Mouse (Mus musculus) natural killer cell, adult 2 months (primary cell): Measurements from ENCODE around the gene Fam196a.

ENCODE experiments used
- DNase-seq, 2 experiments: peaks; one replicate each; pipeline ENCODE4 v3.0.0; 2022; ENCODE audit warnings: low spot score in 2 of 2

The Fam196a gene

DNA sequence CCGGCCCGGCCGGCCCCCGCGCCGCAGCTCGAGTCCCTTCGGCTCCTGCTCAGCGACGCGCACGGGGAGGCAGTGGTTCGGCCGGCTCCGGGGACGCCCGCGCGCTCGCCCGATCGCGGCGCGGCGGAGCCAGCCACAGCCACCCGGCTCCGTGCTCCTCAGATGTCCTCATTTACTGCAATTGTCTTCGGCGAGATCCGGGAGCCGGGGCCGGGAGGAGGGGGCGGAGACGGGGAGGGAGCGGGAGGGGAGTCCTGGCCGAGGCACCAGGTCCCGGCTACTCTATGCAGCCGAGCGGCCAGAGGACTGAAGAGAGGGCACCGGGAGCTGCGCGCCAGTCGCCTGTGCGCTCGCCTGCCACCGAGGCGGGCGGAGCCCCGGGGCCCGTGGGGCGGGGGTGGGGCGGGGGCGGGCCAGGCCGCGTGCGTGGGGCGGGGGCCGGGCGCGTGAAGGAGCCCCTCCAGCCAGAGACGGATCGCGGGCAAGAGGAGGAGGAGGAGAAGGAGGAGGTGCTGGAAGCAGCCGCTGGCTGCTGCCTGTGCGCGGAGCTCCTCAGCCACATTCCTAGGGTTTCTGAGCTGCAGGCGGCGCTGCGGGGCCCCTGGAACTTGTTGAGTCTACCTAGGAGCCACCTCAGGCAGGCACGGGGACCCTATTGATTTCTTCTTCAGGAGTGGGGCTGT lies at the start of gene Fam196a:
Fam196a (minus strand) TSS at position 504 of the 683 bp plus-strand sequence.
- no peak for DNase-seq

DNA sequence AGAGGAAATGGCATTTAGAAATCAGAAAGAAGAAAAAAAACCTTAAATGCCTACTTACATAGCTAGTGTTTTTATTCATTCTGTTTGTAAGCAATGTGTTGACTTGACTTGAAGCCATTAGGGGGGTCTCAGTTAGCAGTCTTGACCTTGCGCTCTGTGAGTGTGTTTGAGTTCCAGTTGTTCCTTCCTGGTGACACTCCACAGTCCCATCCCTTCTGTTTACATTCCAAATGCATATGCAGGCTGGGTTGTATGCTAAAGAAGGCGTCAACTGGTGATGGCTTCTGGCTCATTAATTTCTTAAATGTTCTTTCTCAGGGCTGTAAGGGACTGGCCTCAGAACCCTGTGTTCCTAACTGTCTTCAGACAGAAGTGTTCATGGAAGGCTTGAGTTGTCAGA lies 23.4 kb upstream of the Fam196a start:
- DNase-seq: no peak

DNA sequence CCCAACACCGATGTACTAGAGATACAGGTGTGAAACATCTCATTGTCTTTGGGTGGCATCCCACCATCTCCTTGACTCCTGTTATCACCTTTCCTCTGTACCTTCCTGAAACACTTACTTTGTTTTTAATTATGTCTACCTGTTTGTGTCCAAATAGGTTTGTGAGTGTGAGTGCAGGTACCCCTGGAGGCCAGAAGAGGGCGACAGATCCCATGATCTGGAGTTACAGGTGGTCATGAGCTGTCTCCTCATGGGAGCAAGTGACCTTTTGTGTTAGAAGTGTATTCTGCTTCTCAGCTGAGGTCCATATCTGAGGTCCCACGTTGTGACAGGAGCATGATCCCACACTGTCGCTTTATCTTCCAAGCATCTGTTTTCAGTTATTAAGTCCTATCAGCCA lies 22.6 kb upstream of the Fam196a start:
- no peak for DNase-seq

DNA sequence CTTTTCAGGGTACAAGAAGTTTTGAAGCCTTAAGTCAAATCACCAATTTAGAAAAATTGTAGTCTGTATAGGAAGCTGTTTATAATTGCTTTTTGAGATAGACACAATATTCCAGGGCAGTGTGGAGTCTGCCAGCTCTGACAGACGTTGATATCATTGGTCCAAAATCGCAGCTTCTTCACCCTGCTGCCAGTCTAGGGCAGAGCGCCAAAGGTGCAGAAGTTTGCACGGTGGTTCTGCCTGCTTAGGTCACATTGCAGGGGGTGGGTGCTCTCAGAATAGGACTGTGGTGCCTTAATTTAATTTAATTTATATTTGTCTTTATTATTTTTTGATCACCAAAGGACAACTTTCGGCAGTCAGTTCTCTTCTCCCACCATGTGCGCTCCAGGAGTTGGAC lies 20.9 kb upstream of the Fam196a start:
- no peak for DNase-seq

DNA sequence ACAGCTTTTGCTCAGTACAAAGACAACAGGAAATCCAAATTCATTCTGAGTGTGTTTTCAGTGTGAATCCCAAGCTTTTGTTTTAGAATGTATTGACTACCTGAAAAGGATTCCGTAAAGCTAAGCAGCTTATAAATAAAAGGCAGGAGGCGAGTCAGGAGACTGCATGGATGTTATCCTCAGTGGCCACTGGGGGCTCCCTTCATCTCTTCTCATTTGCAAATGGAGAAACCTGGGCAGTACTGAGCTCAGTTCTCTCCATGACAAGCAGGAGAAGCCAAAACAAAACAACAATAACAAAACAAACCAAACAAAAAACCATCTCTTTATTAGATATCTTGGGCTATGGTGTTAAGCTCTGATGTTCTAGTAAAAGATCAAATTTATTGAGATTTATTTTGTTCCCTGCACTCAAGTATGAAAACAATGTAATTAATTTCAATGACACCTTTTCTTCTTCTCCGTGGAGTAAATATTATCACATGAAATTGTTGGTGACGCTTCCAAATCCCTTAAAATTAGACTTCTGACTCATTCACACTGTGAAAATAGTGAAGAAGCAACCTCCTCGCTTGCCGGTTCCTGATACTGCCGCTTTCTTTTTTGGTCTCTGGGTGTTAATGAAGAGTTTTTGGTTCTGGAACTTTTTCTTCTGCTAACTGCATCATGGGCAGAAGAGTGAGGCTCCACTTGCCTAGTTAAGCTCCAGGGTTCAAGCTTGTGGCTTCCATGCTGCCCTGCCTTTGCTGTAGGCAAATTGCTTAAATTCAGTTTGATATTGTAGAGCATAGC lies 7.9 kb upstream of the Fam196a start:
- DNase-seq: no peak

DNA sequence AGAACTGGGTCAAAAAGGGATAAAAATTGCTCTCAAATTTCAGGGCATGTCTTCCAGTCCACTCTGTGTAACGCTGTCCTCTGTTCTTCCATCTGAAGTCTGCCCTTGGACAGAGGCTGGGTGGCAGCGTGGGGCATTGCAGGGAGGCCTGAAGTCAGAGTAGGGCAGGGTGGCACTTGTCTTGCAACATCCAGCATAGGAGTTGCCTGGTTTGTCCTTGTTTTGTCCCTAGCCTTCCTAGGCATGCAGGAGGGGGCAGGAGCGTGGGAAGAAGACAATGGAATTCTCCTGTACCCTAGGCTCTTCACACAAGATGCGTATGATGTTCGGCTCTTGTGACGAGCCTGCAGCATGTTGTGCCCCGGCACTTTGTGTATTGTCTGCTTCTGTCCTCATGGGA lies 5.5 kb upstream of the Fam196a start:
- no peak for DNase-seq

DNA sequence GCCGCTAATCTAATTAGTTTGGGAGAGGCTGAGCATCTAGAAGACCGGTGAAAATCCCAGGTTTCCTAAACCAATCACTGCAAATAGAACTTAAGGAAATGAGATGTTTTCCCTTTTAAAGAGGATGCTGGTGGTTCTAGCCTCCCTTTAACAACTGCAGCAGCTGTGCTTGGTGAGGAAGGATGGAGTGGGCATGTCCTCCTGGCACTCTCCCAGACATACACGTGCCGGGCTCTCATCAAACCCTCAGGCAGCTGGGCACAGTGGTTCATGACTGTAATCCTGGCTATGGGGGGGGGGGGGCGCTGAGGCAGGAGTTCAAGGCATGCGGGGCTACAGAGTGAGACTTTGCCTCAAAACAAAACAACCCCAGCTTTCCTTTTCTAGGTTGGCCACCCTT lies 4.8 kb upstream of the Fam196a start:
- DNase-seq: no peak

DNA sequence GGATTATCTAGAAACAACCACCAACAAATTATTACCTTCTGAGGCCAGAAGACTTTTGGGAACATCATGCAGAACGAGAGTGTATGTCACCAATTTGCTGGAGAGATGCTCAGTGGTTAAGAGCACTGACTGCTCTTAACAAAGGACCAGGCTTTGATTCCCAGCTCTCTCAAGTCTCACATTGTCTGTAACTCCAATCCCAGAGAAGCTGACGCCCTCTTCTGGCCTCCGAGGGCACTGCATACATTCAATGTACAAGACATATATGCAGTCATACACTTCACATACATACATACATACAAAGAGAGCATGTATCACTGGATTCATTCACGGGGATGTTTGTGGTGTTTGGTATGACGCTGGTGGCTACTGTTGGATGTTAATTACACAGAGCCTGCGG lies 3.7 kb upstream of the Fam196a start:
- DNase-seq: no peak

DNA sequence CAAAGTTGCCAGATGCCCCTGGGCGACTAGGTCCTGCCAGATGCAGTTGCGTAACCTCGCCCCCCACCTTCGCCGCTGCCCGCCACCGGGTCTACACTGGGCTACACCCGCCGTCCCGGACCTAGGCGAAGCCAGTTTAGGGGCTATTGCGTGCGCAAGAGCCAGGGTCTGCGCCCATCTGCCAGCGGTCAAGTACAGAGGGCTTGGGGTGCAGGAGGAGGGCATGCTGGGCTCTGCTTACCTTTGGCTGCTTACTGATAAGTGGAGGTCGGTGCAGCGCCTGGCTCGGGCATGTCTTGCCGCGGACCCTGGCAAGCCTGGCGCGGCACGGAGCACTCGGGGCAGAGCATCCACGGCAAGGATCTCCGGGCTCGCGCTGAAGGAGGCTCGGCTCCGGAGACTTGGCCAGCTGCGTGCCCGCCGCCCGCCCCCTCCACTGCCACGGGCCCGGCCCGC lies 731 bp downstream of the Fam196a start:
- DNase-seq: no peak

DNA sequence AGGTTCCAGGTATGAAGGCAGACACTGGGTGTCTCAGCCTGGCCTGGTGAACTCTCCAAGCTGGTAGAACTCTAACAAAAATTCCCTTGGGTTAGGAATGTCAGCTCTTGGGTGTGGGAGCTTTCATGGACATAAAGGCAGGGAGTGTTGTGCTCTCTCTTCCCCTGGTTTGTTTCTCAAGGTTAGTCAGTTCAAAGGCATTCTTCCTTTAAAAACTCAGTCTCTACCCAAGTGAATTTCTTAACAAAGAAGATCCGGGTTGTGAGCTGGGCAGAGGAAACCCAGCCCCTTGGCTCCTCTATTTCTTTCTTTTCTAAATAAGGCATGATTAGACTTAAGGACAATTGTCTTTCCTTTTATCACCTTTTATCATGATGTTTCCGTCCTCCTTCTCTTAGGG lies 6.3 kb downstream of the Fam196a start:
- DNase-seq: no peak

DNA sequence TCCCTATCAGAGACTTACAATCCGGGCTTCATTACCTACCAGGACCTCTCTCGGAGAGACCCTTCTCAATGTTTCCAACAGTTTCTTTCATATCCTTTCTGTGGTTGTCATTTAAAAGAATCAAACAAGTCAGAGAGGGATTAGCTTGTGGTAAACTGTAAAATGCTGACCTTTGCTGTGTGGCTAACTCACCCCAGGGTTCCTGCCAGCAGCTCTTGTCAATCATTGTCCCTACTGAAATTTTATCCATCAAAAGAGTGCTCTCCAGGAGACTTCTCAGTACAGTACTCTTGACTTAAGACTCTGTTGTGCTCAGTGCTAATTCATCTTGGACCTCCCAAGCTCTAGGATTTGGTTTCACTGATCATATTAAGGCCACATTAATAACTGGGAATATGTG lies 36.2 kb downstream of the Fam196a start:
- no peak for DNase-seq

DNA sequence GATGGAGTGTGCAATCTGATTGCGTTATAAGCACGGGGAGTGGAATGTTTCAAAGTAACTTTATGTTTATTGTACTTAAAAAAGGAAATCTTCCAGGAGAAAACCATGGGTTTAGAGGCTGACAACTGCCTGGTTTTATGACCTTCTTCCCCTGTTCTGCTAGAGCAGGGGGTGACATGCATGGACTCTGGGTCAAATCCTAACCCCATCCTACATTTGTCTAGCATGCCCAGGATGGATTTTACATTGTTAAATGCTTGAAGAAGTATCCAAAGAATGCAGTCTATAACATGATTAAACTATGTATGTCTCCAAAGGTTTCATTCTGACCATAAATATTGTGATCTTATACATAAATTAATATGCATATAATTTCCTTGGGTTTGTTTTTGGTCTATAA lies 38.8 kb downstream of the Fam196a start:
- DNase-seq: no peak

DNA sequence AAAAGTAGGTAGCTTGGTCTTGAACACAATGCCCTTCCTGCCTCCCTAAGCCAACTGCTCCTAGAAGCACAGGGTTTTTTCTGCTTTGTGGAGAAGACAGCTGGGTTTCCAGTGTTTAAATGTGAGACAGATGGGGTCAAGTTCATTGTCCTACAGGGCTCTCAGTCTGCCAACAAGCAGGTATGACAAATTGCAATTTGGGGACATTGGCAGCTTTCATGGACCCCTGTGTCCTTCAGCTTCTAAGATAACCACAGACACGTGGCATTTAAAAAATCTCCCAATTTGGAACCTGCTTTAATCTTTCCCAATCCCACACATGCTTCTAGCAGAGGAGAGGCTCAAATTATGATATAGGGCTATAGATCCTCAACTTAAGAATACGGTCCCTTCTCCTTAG lies 43.6 kb downstream of the Fam196a start:
- no peak for DNase-seq

DNA sequence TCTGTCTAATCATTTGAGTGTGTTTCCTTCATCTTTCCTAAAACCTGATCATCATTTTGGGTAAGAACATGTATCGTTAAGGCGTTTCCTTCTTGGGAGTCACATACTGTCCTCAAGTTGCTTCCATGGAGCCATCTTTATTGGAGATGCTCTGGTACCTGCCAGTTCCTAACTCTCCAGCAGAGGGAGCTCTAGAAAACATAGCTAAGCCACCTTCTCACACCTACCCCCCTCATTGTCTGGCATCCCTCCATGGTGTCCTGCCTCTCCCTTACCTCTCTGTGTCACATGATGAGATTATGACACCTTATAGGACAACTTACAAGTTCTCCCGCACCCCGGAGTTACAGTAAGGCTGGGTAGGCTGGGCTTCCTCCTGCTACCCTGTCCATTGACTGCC lies 45.3 kb downstream of the Fam196a start:
- DNase-seq: no peak

DNA sequence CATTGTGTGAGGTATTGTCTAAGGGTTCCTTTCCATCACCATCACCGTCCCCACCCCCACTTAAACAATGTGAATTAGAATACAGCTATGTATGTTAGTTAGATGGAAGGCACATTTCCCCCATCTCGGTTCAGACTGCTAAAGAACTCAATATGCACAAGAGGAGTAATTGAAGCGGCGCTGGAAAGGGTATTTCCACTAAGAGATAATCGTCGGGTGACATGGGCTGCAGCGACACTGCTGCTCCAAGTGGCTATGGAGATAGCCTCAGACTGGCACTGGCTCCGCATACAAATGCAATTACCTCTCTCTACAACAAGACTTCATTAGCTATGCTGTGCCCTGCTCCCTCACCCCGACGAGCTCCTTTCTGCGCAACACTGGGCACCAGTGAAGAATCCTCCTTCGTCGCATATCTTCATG lies 45.8 kb downstream of the Fam196a start:
- no peak for DNase-seq

DNA sequence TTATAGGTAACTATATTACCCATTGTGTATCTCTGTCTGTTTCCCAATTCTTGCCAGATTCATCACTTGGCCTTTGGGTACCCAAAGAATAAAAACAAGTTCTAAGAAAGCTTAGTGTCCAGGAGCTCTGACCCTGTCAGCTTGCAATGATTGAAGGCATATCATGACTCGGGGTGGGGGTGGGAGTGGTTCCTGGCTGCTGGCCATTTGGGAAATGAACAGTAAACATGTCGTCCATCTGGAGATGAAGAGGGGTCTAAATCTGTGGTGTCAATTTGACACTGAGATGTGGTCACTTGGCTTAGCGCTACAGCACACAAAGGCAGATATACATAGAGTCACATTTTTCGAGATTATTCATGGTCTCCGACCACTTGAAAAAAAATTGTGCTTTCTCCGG lies 54.7 kb downstream of the Fam196a start:
- DNase-seq: no peak

DNA sequence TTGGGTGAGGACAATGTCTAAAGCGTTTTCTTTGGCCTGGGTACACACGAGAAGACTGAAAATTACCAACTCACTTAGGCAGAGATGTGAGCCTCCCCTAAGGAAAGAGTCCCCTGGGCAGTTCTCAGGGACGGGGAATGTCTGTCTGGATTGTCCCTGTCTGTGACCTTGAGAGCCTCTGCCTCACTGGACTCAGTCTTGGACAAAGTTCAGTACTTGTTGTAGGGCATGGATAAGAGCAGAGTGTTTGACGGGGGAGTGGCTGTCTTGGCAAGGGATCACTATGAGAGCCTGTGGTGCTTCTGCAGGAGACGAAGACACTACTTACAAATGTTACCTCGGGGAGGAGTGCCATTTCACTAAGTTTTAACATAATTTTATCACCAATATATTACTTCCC lies 57.8 kb downstream of the Fam196a start:
- no peak for DNase-seq

DNA sequence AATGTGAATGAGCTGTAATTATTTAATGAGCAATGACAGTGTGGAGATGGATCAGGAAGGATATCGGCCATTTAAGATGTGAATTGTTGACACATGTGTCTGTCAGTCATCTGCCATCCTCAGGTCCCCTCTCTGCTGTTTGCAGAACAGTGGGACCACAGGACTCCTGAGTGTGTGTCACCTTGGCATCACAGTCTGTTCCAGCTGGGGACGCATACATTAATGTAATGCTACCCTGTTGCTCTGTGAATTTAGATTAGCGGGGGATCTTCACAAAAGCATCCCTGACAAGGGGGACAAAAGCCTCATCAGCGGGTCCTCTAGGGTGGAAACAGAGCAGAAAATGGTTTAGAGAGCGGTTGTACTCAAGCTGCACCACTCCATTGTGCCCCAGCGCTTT lies 59.2 kb downstream of the Fam196a start:
- DNase-seq: no peak

DNA sequence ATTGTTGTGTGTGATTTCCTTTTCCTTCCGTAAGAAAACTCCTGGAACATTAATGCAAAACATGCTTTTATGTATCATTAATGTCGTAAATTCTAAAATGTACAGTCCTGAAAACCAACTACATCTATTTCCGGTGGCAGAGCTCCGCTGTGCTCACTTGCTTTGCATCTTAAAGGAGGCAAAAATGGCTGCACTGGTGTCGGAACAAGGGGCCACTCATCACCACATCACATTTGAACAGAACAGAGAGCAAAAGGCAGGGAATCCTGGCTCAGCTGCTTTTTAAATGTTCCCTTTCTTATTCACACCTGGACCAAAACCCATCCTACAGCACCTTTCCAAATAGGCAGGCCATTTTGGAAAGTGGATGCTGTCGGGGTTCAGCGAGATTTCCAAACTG lies 65.2 kb downstream of the Fam196a start:
- DNase-seq: no peak

DNA sequence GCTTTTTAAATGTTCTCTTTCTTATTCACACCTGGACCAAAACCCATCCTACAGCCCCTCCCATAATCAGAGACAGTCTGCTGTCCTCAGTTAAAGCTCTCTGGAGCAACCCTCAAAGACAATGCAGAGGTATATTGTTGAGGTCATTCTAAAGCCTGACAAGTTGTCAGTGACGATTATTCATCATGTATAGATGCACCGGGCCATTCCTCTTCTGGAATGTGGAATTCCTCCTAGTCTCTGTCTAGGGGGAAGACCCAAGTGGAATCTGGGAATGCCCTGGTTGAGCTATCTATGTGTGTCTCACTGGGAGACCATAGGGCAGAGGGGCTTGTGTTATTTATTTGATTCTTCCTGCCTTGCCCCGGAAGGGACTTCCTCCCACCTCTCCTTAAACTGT lies 65.7 kb downstream of the Fam196a start:
- DNase-seq: no peak

DNA sequence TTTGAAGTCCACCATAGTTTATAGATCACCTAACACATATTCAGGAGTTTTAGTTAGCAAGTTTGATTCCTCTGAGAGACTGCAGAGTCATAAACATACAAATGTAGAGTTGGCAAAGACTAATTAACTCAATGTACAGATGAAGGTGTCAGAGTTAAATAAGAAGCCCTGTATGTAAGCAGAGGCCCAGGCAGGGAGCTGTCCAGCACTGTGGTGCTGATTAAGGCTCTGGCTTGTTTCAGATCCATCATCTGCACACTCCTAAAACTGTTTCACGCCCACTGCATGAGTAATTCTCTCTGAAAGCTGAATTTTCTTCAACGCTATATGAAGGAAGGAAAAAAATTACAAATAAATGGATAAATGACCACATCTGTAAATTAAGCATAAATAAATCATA lies 74.1 kb downstream of the Fam196a start:
- no peak for DNase-seq

DNA sequence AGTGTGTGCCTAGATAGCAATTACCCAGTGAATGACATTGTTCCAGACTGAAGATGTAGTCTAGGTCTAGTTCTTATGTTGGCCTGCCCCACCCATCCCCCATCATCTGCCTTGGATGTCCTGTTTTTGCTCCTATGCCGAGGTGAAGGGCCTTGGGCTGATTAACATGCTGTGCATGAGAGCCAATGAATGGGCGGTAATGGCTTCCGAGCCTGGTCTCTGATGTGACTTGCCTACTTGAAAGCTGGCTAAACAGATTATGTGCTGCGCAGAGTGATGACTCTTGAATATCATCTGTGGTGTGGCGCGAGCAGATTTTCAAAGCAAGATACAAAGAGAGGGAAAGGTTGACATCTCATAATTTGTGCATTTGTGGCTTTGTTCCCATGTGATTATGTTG lies 76.2 kb downstream of the Fam196a start:
- no peak for DNase-seq

DNA sequence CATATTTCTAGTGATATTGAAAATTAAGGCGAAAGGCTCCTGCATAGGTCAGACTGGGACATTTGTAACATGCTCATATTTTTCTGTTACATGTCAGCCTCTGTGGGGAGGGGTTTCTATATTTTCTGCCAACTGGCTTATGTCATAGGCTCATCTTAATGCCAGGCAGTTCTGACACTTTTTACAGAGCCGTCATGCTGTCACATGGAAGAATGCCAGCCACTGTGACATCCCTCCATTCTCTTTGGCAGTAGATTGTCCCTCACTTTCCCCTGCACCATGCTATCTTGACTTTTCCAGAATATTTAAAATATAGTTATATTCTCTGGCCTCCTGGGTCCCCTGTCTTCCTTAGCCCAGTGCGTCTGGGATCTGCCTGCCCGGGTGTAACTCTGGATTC lies 95.5 kb downstream of the Fam196a start:
- DNase-seq: no peak

DNA sequence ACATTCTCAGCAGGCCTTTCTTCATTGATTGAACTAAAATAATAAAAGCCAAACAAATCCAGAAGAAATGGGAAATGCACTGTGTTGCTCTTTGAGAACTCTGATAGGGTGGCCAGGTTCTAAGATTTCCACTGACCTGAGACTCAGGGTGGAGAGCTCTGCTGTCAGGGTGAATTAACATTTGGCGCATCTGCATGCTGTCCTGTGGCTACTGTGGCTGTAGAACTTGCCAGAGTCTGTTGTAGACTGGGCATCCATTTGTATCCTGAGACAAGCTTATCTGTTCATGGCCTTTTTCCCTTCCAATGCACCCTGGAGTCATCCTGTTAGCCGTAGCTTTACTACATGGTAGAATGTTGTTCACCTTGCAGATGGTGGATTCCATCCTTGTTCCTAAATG lies 98.2 kb downstream of the Fam196a start:
- no peak for DNase-seq
